In the genomic region with DNA sequence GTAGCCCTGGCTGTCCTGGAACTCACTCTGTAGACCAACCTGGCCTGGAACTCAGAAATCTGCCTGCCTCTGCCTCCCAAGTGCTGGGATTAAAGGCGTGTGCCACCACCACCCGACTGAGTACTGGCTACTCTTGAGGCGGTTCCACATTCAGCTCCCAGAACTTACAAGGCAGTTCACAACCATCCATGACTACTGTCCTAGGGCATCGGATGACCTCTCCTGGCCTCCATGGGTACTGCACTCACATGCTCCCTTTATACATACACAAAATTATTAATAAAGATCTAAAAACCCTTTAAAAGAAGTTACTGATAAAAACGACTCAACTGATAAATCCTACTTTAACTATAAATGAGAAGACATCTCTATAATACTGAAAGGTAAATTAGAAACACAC, we compare ENCODE assay signal across 27 mouse cellular contexts. TPM values are rescaled to one million over a fixed set of nuclear protein-coding genes. Genes with fewer than 3 reads are reported as not detected.
A peak's percentile ranks its signal among the peaks of the same experiment; 100 is the strongest.
DNase-seq lines count a peak whose midpoint lies in the region; ATAC-seq and TF ChIP-seq lines count a peak whose summit lies in the region.
"Had no signal": no experiment of that assay in that cellular context is flagged by ENCODE, and none has a peak within 500 bp of the region (broad histone marks: within the 10 kb centered on the region; RNA-seq: fewer than 3 reads in every experiment).

No protein-coding gene starts in this region.

- no peaks in the 10 kb centered on the region for H3K36me3 ChIP-seq in liver, adult 2 months (ENCODE audit: control insufficient read depth, insufficient read depth, low read length)
- H3K36me3 ChIP-seq in liver, embryonic 11.5 days (ENCODE audit: control insufficient read depth, insufficient read depth, low read length) = no peaks in the 10 kb centered on the region
- H3K36me3 ChIP-seq in CH12.LX (replicated peaks in 1 of 2; ENCODE audit: control insufficient read depth in 1 of 2, insufficient read depth in 1 of 2, low read length in 1 of 2) (no peaks in the 10 kb centered on the region), ES-E14 (ENCODE audit: control insufficient read depth, insufficient read depth, low read length, poor library complexity, severe bottlenecking) (no peaks in the 10 kb centered on the region)
- no peaks in the 10 kb centered on the region for H3K36me3 ChIP-seq in stomach, postnatal 0 days (ENCODE audit: control insufficient read depth, insufficient read depth, low read length)
- H3K36me3 ChIP-seq in heart, embryonic 11.5 days (ENCODE audit: control insufficient read depth, insufficient read depth, low read length) = no peaks in the 10 kb centered on the region
- H3K36me3 ChIP-seq: embryonic facial prominence, embryonic 13.5 days; forebrain, embryonic 12.5 days; heart, embryonic 13.5 days; hindbrain, embryonic 15.5 days; limb, embryonic 10.5 days; midbrain, embryonic 12.5 days had no signal

- no peak overlapping the region for H3K9ac ChIP-seq in liver, adult 2 months (ENCODE audit: low read depth, low read length)
- no peak overlapping the region for H3K9ac ChIP-seq in liver, embryonic 11.5 days (ENCODE audit: low read depth, low read length)
- H3K9ac ChIP-seq in CH12.LX (ENCODE audit: insufficient read depth, low read depth) = no peak overlapping the region
- H3K9ac ChIP-seq in ES-E14 (ENCODE audit: insufficient read depth, low read depth, low read length, poor library complexity, severe bottlenecking) = no peak overlapping the region
- H3K9ac ChIP-seq in stomach, postnatal 0 days (ENCODE audit: low read length) = no peak overlapping the region
- H3K9ac ChIP-seq in heart, embryonic 11.5 days (ENCODE audit: low read depth, low read length) = no peak overlapping the region
- H3K9ac ChIP-seq: embryonic facial prominence, embryonic 13.5 days; forebrain, embryonic 12.5 days; heart, embryonic 13.5 days; hindbrain, embryonic 15.5 days; liver, postnatal 0 days; midbrain, embryonic 12.5 days had no signal

- no peaks in the 10 kb centered on the region for H3K4me1 ChIP-seq in liver, adult 2 months (ENCODE audit: control insufficient read depth, insufficient read depth, low read length)
- no peaks in the 10 kb centered on the region for H3K4me1 ChIP-seq in liver, embryonic 11.5 days (replicated peaks; ENCODE audit: control insufficient read depth, insufficient read depth, low read length)
- H3K4me1 ChIP-seq in CH12.LX (ENCODE audit: control insufficient read depth in 1 of 2, insufficient read depth in 2 of 2) (no peaks in the 10 kb centered on the region), ES-E14 (ENCODE audit: control insufficient read depth in 2 of 2, insufficient read depth in 2 of 2, low read length in 2 of 2, poor library complexity in 1 of 2) (no peaks in the 10 kb centered on the region)
- H3K4me1 ChIP-seq in stomach, postnatal 0 days (replicated peaks; ENCODE audit: control insufficient read depth, insufficient read depth) = no peaks in the 10 kb centered on the region
- H3K4me1 ChIP-seq in heart, embryonic 11.5 days (ENCODE audit: control insufficient read depth, insufficient read depth, low read length) = no peaks in the 10 kb centered on the region
- H3K4me1 ChIP-seq: embryonic facial prominence, embryonic 13.5 days; forebrain, embryonic 12.5 days; heart, embryonic 13.5 days; hindbrain, embryonic 15.5 days; limb, embryonic 10.5 days; midbrain, embryonic 12.5 days had no signal

- TF ChIP-seq RAD21 in CH12.LX (IDR thresholded peaks at IDR 0.05; ENCODE audit: low read depth, low read length) = no peak

- no peak overlapping the region for H3K27ac ChIP-seq in liver, adult 2 months (replicated peaks; ENCODE audit: insufficient read depth, low read depth, low read length)
- H3K27ac ChIP-seq in liver, embryonic 11.5 days (ENCODE audit: low read depth, low read length) = no peak overlapping the region
- no peak overlapping the region for H3K27ac ChIP-seq in CH12.LX (ENCODE audit: insufficient read depth, low read depth)
- H3K27ac ChIP-seq in ES-E14 (ENCODE audit: insufficient read depth, low read depth, low read length, poor library complexity, severe bottlenecking) = no peak overlapping the region
- H3K27ac ChIP-seq in stomach, postnatal 0 days (replicated peaks) = no peak overlapping the region
- H3K27ac ChIP-seq in heart, embryonic 11.5 days (ENCODE audit: low read depth, low read length) = no peak overlapping the region
- H3K27ac ChIP-seq: embryonic facial prominence, embryonic 13.5 days; forebrain, embryonic 12.5 days; heart, embryonic 13.5 days; hindbrain, embryonic 15.5 days; limb, embryonic 10.5 days; midbrain, embryonic 12.5 days had no signal

- H3K4me3 ChIP-seq in liver, adult 2 months (ENCODE audit: insufficient read depth, low read depth, low read length) = no peak overlapping the region
- no peak overlapping the region for H3K4me3 ChIP-seq in liver, embryonic 11.5 days (ENCODE audit: low read depth, low read length)
- H3K4me3 ChIP-seq in CH12.LX (replicated peaks in 1 of 3; ENCODE audit: low read depth in 2 of 3, low read length in 2 of 3, poor library complexity in 1 of 3) (no peak overlapping the region), ES-E14 (ENCODE audit: insufficient read depth in 1 of 2, low read depth in 1 of 2, low read length in 2 of 2, poor library complexity in 1 of 2, severe bottlenecking in 1 of 2) (no peak overlapping the region)
- H3K4me3 ChIP-seq in stomach, postnatal 0 days (ENCODE audit: low read depth, low read length) = no peak overlapping the region
- H3K4me3 ChIP-seq in heart, embryonic 11.5 days (ENCODE audit: low read depth, low read length) = no peak overlapping the region
- H3K4me3 ChIP-seq: embryonic facial prominence, embryonic 13.5 days; erythroblast, embryonic 14.5 days; forebrain, embryonic 12.5 days; heart, embryonic 13.5 days; hindbrain, embryonic 15.5 days; limb, embryonic 10.5 days; midbrain, embryonic 12.5 days had no signal

- in situ Hi-C loops in CH12.LX (cut with MboI; ENCODE audit: low pct_ligation_motif_present, low pct_unique_long_range_greater_than_20kb, low sequenced_read_pairs) (no loop called here), ES-E14 (cut with MboI; ENCODE audit: low sequenced_read_pairs in 2 of 2, unreplicated experiment in 2 of 2) (loop anchor here (10.0 to 25.0 kb wide), 2 partner anchors 396 to 399 kb away; no protein-coding TSS in a partner anchor)

- intact Hi-C loops in heart, postnatal 10 days (cut with DNase I) = no loop called here

- no peaks in the 10 kb centered on the region for H3K79me2 ChIP-seq in liver, adult 2 months (ENCODE audit: control insufficient read depth, insufficient read depth, low read length)
- H3K79me2 ChIP-seq in CH12.LX (replicated peaks; ENCODE audit: control insufficient read depth, extremely low read depth, insufficient read depth, poor library complexity, severe bottlenecking) = no peaks in the 10 kb centered on the region

- ATAC-seq in liver, embryonic 11.5 days (replicated peaks; ENCODE audit: low FRiP score) = no peak
- no peak for ATAC-seq in stomach, postnatal 0 days (ENCODE audit: low FRiP score, low TSS enrichment)
- no peak for ATAC-seq in heart, embryonic 11.5 days (replicated peaks; ENCODE audit: insufficient number of reproducible peaks, low FRiP score, low TSS enrichment)
- ATAC-seq: CD4-positive, CD25-positive, alpha-beta regulatory T cell, adult 4 months; liver, postnatal 0 days had no signal

- 87% methylated on average over 5 of the region's 5 CpGs for WGBS in liver, adult 2 months
- WGBS in liver, embryonic 11.5 days = 79% methylated on average over 5 of the region's 5 CpGs
- WGBS in stomach, postnatal 0 days = 89% methylated on average over 5 of the region's 5 CpGs
- 72% methylated on average over 5 of the region's 5 CpGs for WGBS in heart, embryonic 11.5 days (ENCODE audit: insufficient replicate concordance)

- TF ChIP-seq CTCF in liver, adult 2 months (IDR thresholded peaks at IDR 0.05; ENCODE audit: low read depth, low read length) = peak; percentile 5; the same call in 1 of the 2 replicates
- TF ChIP-seq CTCF in CH12.LX (conservative IDR thresholded peaks at IDR 0.05 in 1 of 2, IDR thresholded peaks at IDR 0.05 in 1 of 2; ENCODE audit: low read depth in 2 of 2, low read length in 2 of 2) = peak in 1 of 2 experiments; percentile 17; a peak in 2 of 4 replicates
- peak; percentile 14; the same call in 1 of the 2 replicates for TF ChIP-seq CTCF in stomach, postnatal 0 days (IDR thresholded peaks at IDR 0.05; ENCODE audit: low read depth)

- TF ChIP-seq EP300 in CH12.LX (IDR thresholded peaks at IDR 0.05; ENCODE audit: low read length) = no peak
- no peak for TF ChIP-seq EP300 in stomach, postnatal 0 days (optimal IDR thresholded peaks at IDR 0.05)

- H3K9me3 ChIP-seq in liver, embryonic 11.5 days (ENCODE audit: control insufficient read depth, low read length) = no peaks in the 10 kb centered on the region; the same call in 1 of the 2 replicates
- H3K9me3 ChIP-seq in CH12.LX (replicated peaks; ENCODE audit: low read length) (peaks cover 6% of the 10 kb centered on the region), ES-E14 (ENCODE audit: control insufficient read depth, insufficient read depth, low read depth, low read length) (no peaks in the 10 kb centered on the region)
- H3K9me3 ChIP-seq in stomach, postnatal 0 days (ENCODE audit: control insufficient read depth, low read length) = no peaks in the 10 kb centered on the region
- H3K9me3 ChIP-seq in heart, embryonic 11.5 days (replicated peaks; ENCODE audit: control insufficient read depth, low read length) = no peaks in the 10 kb centered on the region
- H3K9me3 ChIP-seq: forebrain, embryonic 12.5 days; heart, embryonic 13.5 days; hindbrain, embryonic 15.5 days; limb, embryonic 10.5 days had no signal

- H3K4me2 ChIP-seq in liver, embryonic 11.5 days = no peak overlapping the region
- H3K4me2 ChIP-seq in CH12.LX (ENCODE audit: insufficient read depth, low read depth, poor library complexity, severe bottlenecking) = no peak overlapping the region
- H3K4me2 ChIP-seq in stomach, postnatal 0 days (replicated peaks; ENCODE audit: low read depth) = no peak overlapping the region
- H3K4me2 ChIP-seq in heart, embryonic 11.5 days = no peak overlapping the region
- H3K4me2 ChIP-seq: embryonic facial prominence, embryonic 13.5 days; forebrain, embryonic 12.5 days; heart, embryonic 13.5 days; hindbrain, embryonic 15.5 days; midbrain, embryonic 12.5 days had no signal

- TF ChIP-seq POLR2A in liver, adult 2 months (IDR thresholded peaks at IDR 0.05; ENCODE audit: extremely low read depth, insufficient read depth, low read length) = no peak
- no peak for TF ChIP-seq POLR2A in CH12.LX (IDR thresholded peaks at IDR 0.05; ENCODE audit: low read depth, low read length)

- no peaks in the 10 kb centered on the region for H3K27me3 ChIP-seq in liver, adult 2 months (ENCODE audit: control insufficient read depth, insufficient read depth, low read length)
- no peaks in the 10 kb centered on the region for H3K27me3 ChIP-seq in liver, embryonic 11.5 days (replicated peaks; ENCODE audit: control insufficient read depth, insufficient read depth, low read length)
- H3K27me3 ChIP-seq in CH12.LX (replicated peaks) = peaks cover 2% of the 10 kb centered on the region
- H3K27me3 ChIP-seq in stomach, postnatal 0 days (ENCODE audit: control insufficient read depth, insufficient read depth, low read length) = no peaks in the 10 kb centered on the region
- no peaks in the 10 kb centered on the region for H3K27me3 ChIP-seq in heart, embryonic 11.5 days (ENCODE audit: control insufficient read depth, insufficient read depth, low read length)
- H3K27me3 ChIP-seq: embryonic facial prominence, embryonic 13.5 days; forebrain, embryonic 12.5 days; heart, embryonic 13.5 days; hindbrain, embryonic 15.5 days; midbrain, embryonic 12.5 days had no signal

- DNase-seq in liver, adult 2 months (ENCODE audit: extremely low read depth, low read depth, low spot score) = no peak
- DNase-seq in liver, embryonic 11.5 days (ENCODE audit: low spot score) = no peak
- DNase-seq in CH12.LX (ENCODE audit: extremely low read depth) (no peak), ES-E14 (ENCODE audit: low read depth, low spot score) (no peak)
- DNase-seq in stomach, postnatal 0 days (ENCODE audit: low spot score) = no peak
- DNase-seq in heart, postnatal 10 days = no peak
- DNase-seq: adrenal gland, adult 2 months; cerebellum, adult 11-12 months; cerebellum, postnatal 14 days; embryo, embryonic 11 days; gastrocnemius, postnatal 25 days; heart, adult 18-20 months; heart, postnatal 4 days; kidney, postnatal 14 days; liver; liver, postnatal 0 days; thymus, postnatal 25 days had no signal

- dilution Hi-C loops in CH12.LX (cut with MboI; ENCODE audit: extremely low pct_ligation_motif_present, extremely low pct_unique_long_range_greater_than_20kb, low sequenced_read_pairs) = no loop called here

RNA-seq across cellular contexts. Expression of gene Tacr1, which starts 18.6 kb away (rescaled TPM):
- total RNA-seq in liver, adult 2 months (2014; rRNA removed) = not detected in 2 replicates
- not detected in 2 replicates for polyA plus RNA-seq in liver, adult 2 months (2012; rRNA removed)
- 0.05 TPM in 1 of 2 replicates, not detected in the other for polyA plus RNA-seq in liver, embryonic 11.5 days (2014; fragmentation: Nextera tagmentation; extraction: Ambion mirVana)
- not detected in 2 replicates for total RNA-seq in CH12.LX (2012; rRNA removed)
- not detected in 2 replicates for total RNA-seq in CH12.LX (2014; rRNA removed)
- polyA plus RNA-seq in CH12.LX (2012; ENCODE audit: insufficient read length, low read depth) = not detected in 2 replicates
- not detected in 2 replicates for total RNA-seq in ES-E14 (2012; rRNA removed)
- 2.1 and 2.2 TPM in 2 replicates for polyA plus RNA-seq in stomach, postnatal 0 days (2015; fragmentation: Nextera tagmentation; extraction: Ambion mirVana)
- 0.18 and 0.39 TPM in 2 replicates for polyA plus RNA-seq in heart, embryonic 11.5 days (2014; fragmentation: Nextera tagmentation; extraction: Ambion mirVana)
- not detected for total RNA-seq in heart, postnatal 10 days (2021)
- total RNA-seq: adrenal gland, adult 2 months; gastrocnemius, postnatal 25 days; megakaryocyte, adult 5-6 weeks had no signal
- polyA plus RNA-seq: adrenal gland, adult 2 months; CD4-positive, CD25-positive, alpha-beta regulatory T cell, adult 4 months; erythroblast, embryonic 14.5 days; liver, postnatal 0 days had no signal
